Mouse (Mus musculus) ES-Bruce4 (cell line): ENCODE results near the gene Dcaf10.

Experiments used
- CTCF ChIP-seq: IDR thresholded peaks from one replicate; pipeline ENCODE4 v1.8.1; 2011; ENCODE audit warnings: low read depth, low read length
- POLR2A ChIP-seq: IDR thresholded peaks from one replicate; pipeline ENCODE4 v1.8.1; 2011; ENCODE audit warnings: low read length; ENCODE audit not compliant: insufficient read depth

DNA sequence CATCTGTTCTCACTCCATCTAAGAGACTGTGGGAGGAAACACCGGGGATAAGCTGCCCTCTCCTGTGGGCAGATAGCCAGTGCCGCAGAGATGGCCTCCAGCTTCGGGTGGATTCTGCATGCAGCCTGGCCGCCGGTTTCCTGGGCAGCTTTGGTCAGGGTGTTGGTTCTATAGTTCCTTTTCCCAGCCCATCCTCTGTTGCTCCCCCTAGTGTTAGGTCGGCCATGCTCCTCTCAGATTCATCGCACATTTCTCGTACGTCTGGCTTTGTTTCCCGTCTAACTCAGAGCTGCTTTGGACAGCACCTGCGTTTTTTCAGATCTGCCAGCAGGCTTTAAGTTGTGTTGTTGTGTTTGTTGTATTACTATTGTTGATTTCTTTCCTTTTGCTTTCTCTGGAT is 33.9 kb upstream of the Dcaf10 start:
- TF ChIP-seq POLR2A: no peak
- TF ChIP-seq CTCF: peak; percentile 75
